Mouse (Mus musculus) lung, embryonic 15.5 days (tissue): ENCODE measurements around the gene Axin2. TPM values are rescaled to one million over a fixed set of nuclear protein-coding genes. Genes with fewer than 3 reads are reported as not detected.
A peak's percentile ranks its signal among the peaks of the same experiment; 100 is the strongest.

Source experiments
- ATAC-seq: fragments of 200-750 bp; cut with Nextera tagmentation; 2 replicates; pipeline ENCODE4 v1.8.0; 2017; ENCODE audit warnings: moderate number of reproducible peaks, borderline replicate concordance; ENCODE audit not compliant: low FRiP score, low TSS enrichment; ENCODE audit errors: extremely low read depth
- H3K27ac ChIP-seq: fragments of 300-500 bp; sonication (generic); 2 replicates; pipeline ENCODE4 v1.5.1; 2015; ENCODE audit warnings: moderate library complexity, mild to moderate bottlenecking, inconsistent platforms
- H3K27me3 ChIP-seq: fragments of 300-500 bp; sonication (generic); 2 replicates; pipeline ENCODE4 v1.6.1; 2015; ENCODE audit warnings: inconsistent platforms
- H3K36me3 ChIP-seq: fragments of 300-500 bp; sonication (generic); 2 replicates; pipeline ENCODE4 v1.6.1; 2015; ENCODE audit warnings: inconsistent platforms
- H3K4me1 ChIP-seq: fragments of 300-500 bp; sonication (generic); 2 replicates; pipeline ENCODE4 v1.6.1; 2015; ENCODE audit warnings: inconsistent platforms
- H3K4me2 ChIP-seq: fragments of 300-500 bp; sonication (generic); 2 replicates; pipeline ENCODE4 v1.6.1; 2015; ENCODE audit warnings: inconsistent platforms, mild to moderate bottlenecking, moderate library complexity
- H3K4me3 ChIP-seq: fragments of 300-500 bp; sonication (generic); 2 replicates; pipeline ENCODE4 v1.5.1; 2015; ENCODE audit warnings: mild to moderate bottlenecking, inconsistent platforms
- H3K9ac ChIP-seq: fragments of 300-500 bp; sonication (generic); 2 replicates; pipeline ENCODE4 v1.6.1; 2015; ENCODE audit warnings: inconsistent platforms
- H3K9me3 ChIP-seq: fragments of 300-500 bp; sonication (generic); 2 replicates; pipeline ENCODE4 v1.6.1; 2016; ENCODE audit warnings: inconsistent platforms
- WGBS: fragments of 180-500 bp; shearing (Covaris S2); methylation state at CpG from one replicate; pipeline ENCODE4 v1.1.7; 2015; 5-methylcytosine and 5-hydroxymethylcytosine counted together
- polyA plus RNA-seq: library from polyadenylated mRNA; unstranded; fragments of >200 nt; fragmentation: Nextera tagmentation; extraction: Ambion mirVana; gene quantifications from 2 replicates; pipeline ENCODE4 v1.2.1, GENCODE M21; 2015

Gene Axin2
- polyA plus RNA-seq, 1 experiment from 2014 or later: 8.4 TPM

- H3K27me3 ChIP-seq: no peaks in the 10 kb centered on the region
- ATAC-seq: no peak
- peaks cover 21% of the 10 kb centered on the region for H3K4me1 ChIP-seq
- H3K9ac ChIP-seq: no peak overlapping the region
- peak overlapping the region; percentile 56 for H3K4me2 ChIP-seq
- peak overlapping the region; percentile 19 for H3K4me3 ChIP-seq
- H3K27ac ChIP-seq: no peak overlapping the region
- WGBS: 8% methylated on average over 24 of the region's 24 CpGs
- H3K9me3 ChIP-seq: no peaks in the 10 kb centered on the region
- no peaks in the 10 kb centered on the region for H3K36me3 ChIP-seq
Measured at GRCm38 (mm10) chr11:108909396-108910195, 10.6 kb upstream of the Axin2 start.

GRCm38 (mm10) chr11:108910328-108910886 lies 9.7 kb upstream of the Axin2 start:
- no peak for ATAC-seq
- no peaks in the 10 kb centered on the region for H3K27me3 ChIP-seq
- peak overlapping the region; percentile 19 for H3K4me3 ChIP-seq
- H3K36me3 ChIP-seq: no peaks in the 10 kb centered on the region
- no peaks in the 10 kb centered on the region for H3K9me3 ChIP-seq
- H3K27ac ChIP-seq: no peak overlapping the region
- 6% methylated on average over 14 of the region's 14 CpGs for WGBS
- H3K9ac ChIP-seq: no peak overlapping the region
- peak overlapping the region; percentile 56 for H3K4me2 ChIP-seq
- H3K4me1 ChIP-seq: peaks cover 21% of the 10 kb centered on the region

- 31% methylated on average over 7 of the region's 7 CpGs for WGBS
- no peak overlapping the region for H3K9ac ChIP-seq
- no peak for ATAC-seq
Measured at GRCm38 (mm10) chr11:108910903-108911302, 9.2 kb upstream of the Axin2 start.

GRCm38 (mm10) chr11:108912174-108912573 lies 8.0 kb upstream of the Axin2 start:
- no peak for ATAC-seq
- peaks cover 24% of the 10 kb centered on the region for H3K4me1 ChIP-seq
- H3K36me3 ChIP-seq: no peaks in the 10 kb centered on the region
- WGBS: 95% methylated on average over 12 of the region's 12 CpGs
- H3K9me3 ChIP-seq: no peaks in the 10 kb centered on the region
- no peak overlapping the region for H3K4me3 ChIP-seq
- no peak overlapping the region for H3K27ac ChIP-seq
- no peaks in the 10 kb centered on the region for H3K27me3 ChIP-seq
- H3K9ac ChIP-seq: no peak overlapping the region
- H3K4me2 ChIP-seq: no peak overlapping the region

More at GRCm38 (mm10) chr11:108910903-108911302, 9.2 kb upstream of the Axin2 start:
- Histone ChIP-seq H3K9me3 (no peaks in the 10 kb centered on the region), H3K4me2 (peak overlapping the region; percentile 56), H3K27ac (no peak overlapping the region), H3K27me3 (no peaks in the 10 kb centered on the region), H3K36me3 (no peaks in the 10 kb centered on the region), H3K4me1 (peaks cover 21% of the 10 kb centered on the region), H3K4me3 (peak overlapping the region; percentile 19; the same call in 1 of the 2 replicates)

- Histone ChIP-seq H3K27ac (peak overlapping the region; percentile 60), H3K36me3 (no peaks in the 10 kb centered on the region), H3K4me3 (no peak overlapping the region), H3K4me2 (peak overlapping the region; percentile 8; the same call in 1 of the 2 replicates), H3K27me3 (no peaks in the 10 kb centered on the region), H3K4me1 (peaks cover 14% of the 10 kb centered on the region), H3K9me3 (no peaks in the 10 kb centered on the region), H3K9ac (no peak overlapping the region)
- WGBS: 14% methylated on average over 12 of the region's 12 CpGs
- no peak for ATAC-seq
Measured at GRCm38 (mm10) chr11:108917422-108918324, 2.5 kb upstream of the Axin2 start.

GRCm38 (mm10) chr11:108920636-108921505 lies 722 bp downstream of the Axin2 start:
- Histone ChIP-seq H3K4me1 (peaks cover 42% of the 10 kb centered on the region), H3K36me3 (no peaks in the 10 kb centered on the region), H3K27ac (peak overlapping the region; percentile 100)

GRCm38 (mm10) chr11:108921506-108922455 lies 1.6 kb downstream of the Axin2 start:
- H3K27me3 ChIP-seq: no peaks in the 10 kb centered on the region
- no peaks in the 10 kb centered on the region for H3K9me3 ChIP-seq
- H3K36me3 ChIP-seq: no peaks in the 10 kb centered on the region
- H3K4me3 ChIP-seq: peak overlapping the region; percentile 77
- peak overlapping the region; percentile 88 for H3K4me2 ChIP-seq
- H3K27ac ChIP-seq: peak overlapping the region; percentile 100
- under 1% methylated on average over 54 of the region's 62 CpGs for WGBS
- peak overlapping the region; percentile 86 for H3K9ac ChIP-seq
- ATAC-seq: peak; percentile 19; the same call in 1 of the 2 replicates
- peaks cover 51% of the 10 kb centered on the region for H3K4me1 ChIP-seq

More at GRCm38 (mm10) chr11:108920636-108921505, 722 bp downstream of the Axin2 start:
- peak overlapping the region; percentile 88 for H3K4me2 ChIP-seq
- WGBS: 0% methylated on average over 83 of the region's 104 CpGs
- ATAC-seq: peak; percentile 85
- H3K27me3 ChIP-seq: no peaks in the 10 kb centered on the region
- peak overlapping the region; percentile 86 for H3K9ac ChIP-seq
- H3K4me3 ChIP-seq: peak overlapping the region; percentile 77
- H3K9me3 ChIP-seq: no peaks in the 10 kb centered on the region

- H3K9ac ChIP-seq: peak overlapping the region; percentile 86
- no peaks in the 10 kb centered on the region for H3K27me3 ChIP-seq
- no peak for ATAC-seq
- H3K4me3 ChIP-seq: peak overlapping the region; percentile 77
- H3K4me1 ChIP-seq: peaks cover 51% of the 10 kb centered on the region
- WGBS: under 1% methylated on average over 32 of the region's 32 CpGs
- no peaks in the 10 kb centered on the region for H3K36me3 ChIP-seq
- H3K27ac ChIP-seq: peak overlapping the region; percentile 100
- H3K4me2 ChIP-seq: peak overlapping the region; percentile 88
- no peaks in the 10 kb centered on the region for H3K9me3 ChIP-seq
Measured at GRCm38 (mm10) chr11:108922511-108923187, 2.5 kb downstream of the Axin2 start.

- Histone ChIP-seq H3K36me3 (no peaks in the 10 kb centered on the region), H3K4me2 (peak overlapping the region; percentile 88), H3K4me3 (peak overlapping the region; percentile 77), H3K4me1 (peaks cover 51% of the 10 kb centered on the region), H3K9ac (peak overlapping the region; percentile 86), H3K27ac (no peak overlapping the region), H3K9me3 (no peaks in the 10 kb centered on the region), H3K27me3 (no peaks in the 10 kb centered on the region)
- ATAC-seq: no peak
- WGBS: 2% methylated on average over 17 of the region's 17 CpGs
Measured at GRCm38 (mm10) chr11:108923188-108923575, 3.0 kb downstream of the Axin2 start.

GRCm38 (mm10) chr11:108923781-108924180 lies 3.6 kb downstream of the Axin2 start:
- H3K9ac ChIP-seq: peak overlapping the region; percentile 86; the same call in 1 of the 2 replicates
- no peaks in the 10 kb centered on the region for H3K36me3 ChIP-seq
- no peaks in the 10 kb centered on the region for H3K9me3 ChIP-seq
- no peak for ATAC-seq
- no peak overlapping the region for H3K27ac ChIP-seq
- H3K4me1 ChIP-seq: peaks cover 56% of the 10 kb centered on the region
- peak overlapping the region; percentile 88 for H3K4me2 ChIP-seq
- H3K27me3 ChIP-seq: no peaks in the 10 kb centered on the region
- peak overlapping the region; percentile 77 for H3K4me3 ChIP-seq
- whole genome bisulfite sequencing: 22% methylated on average over 13 of the region's 13 CpGs
